Mouse (Mus musculus) heart, embryonic 12.5 days (tissue): ENCODE measurements around the gene Prelp. TPM values are rescaled to one million over a fixed set of nuclear protein-coding genes. Genes with fewer than 3 reads are reported as not detected.
A peak's percentile ranks its signal among the peaks of the same experiment; 100 is the strongest.

Experiments
- ATAC-seq: fragments of 200-750 bp; cut with Nextera tagmentation; 2 replicates; pipeline ENCODE4 v1.8.0; 2017; ENCODE audit warnings: moderate TSS enrichment, moderate library complexity; ENCODE audit not compliant: insufficient number of reproducible peaks, low FRiP score
- H3K27ac ChIP-seq: fragments of 300-500 bp; sonication (generic); 2 replicates; pipeline ENCODE4 v1.5.1; 2016; ENCODE audit warnings: mild to moderate bottlenecking, moderate library complexity; ENCODE audit not compliant: poor library complexity, severe bottlenecking
- H3K27me3 ChIP-seq: fragments of 300-500 bp; sonication (generic); replicated peaks from 2 replicates; pipeline ENCODE4 v1.6.1; 2016; ENCODE audit warnings: mild to moderate bottlenecking, moderate library complexity
- H3K36me3 ChIP-seq: fragments of 300-500 bp; sonication (generic); 2 replicates; pipeline ENCODE4 v1.6.1; 2016; ENCODE audit warnings: mild to moderate bottlenecking, moderate library complexity
- H3K4me1 ChIP-seq: fragments of 300-500 bp; sonication (generic); replicated peaks from 2 replicates; pipeline ENCODE4 v1.6.1; 2016; ENCODE audit warnings: mild to moderate bottlenecking
- H3K4me2 ChIP-seq: fragments of 300-500 bp; sonication (generic); 2 replicates; pipeline ENCODE4 v1.6.1; 2016; ENCODE audit warnings: mild to moderate bottlenecking, moderate library complexity
- H3K4me3 ChIP-seq: fragments of 300-500 bp; sonication (generic); 2 replicates; pipeline ENCODE4 v1.5.1; 2016; ENCODE audit warnings: mild to moderate bottlenecking
- H3K9ac ChIP-seq: fragments of 300-500 bp; sonication (generic); 2 replicates; pipeline ENCODE4 v1.6.1; 2016; ENCODE audit warnings: mild to moderate bottlenecking, moderate library complexity
- H3K9me3 ChIP-seq: fragments of 300-500 bp; sonication (generic); replicated peaks from 2 replicates; pipeline ENCODE4 v1.6.1; 2016; ENCODE audit warnings: mild to moderate bottlenecking, moderate library complexity
- WGBS: fragments of 180-500 bp; shearing (Covaris S2); methylation state at CpG from one replicate; pipeline ENCODE4 v1.1.7; 2016; 5-methylcytosine and 5-hydroxymethylcytosine counted together
- polyA plus RNA-seq: library from polyadenylated mRNA; unstranded; fragments of >200 nt; fragmentation: Nextera tagmentation; extraction: Ambion mirVana; gene quantifications from 2 replicates; pipeline ENCODE4 v1.2.1, GENCODE M21; 2016

Prelp gene
- polyA plus RNA-seq, 1 experiment from 2014 or later, result 2.7 TPM

DNA sequence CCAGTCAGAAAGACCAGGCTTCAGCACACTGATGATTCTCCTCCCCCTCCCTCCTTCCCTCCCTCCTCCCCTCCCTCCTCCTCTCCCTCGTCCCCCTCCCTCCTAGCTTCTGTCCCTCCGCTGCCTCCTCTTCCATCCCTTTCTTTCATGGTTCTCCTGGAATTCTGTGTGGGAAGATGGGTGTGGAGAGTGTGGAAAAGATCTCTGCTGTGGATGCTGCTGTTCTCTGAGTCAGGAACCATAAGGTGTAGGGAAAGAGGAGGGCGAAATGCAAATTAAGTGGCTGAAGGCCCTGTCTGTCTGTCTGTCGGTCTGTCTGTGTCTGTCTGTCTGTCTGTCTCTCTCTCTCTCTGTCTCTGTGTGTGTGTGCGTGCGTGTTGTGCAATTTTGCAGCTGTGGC lies 23.9 kb downstream of the Prelp start:
- 81% methylated on average over 6 of the region's 6 CpGs for WGBS
- Histone ChIP-seq H3K36me3 (no peaks in the 10 kb centered on the region), H3K4me2 (no peak overlapping the region), H3K9me3 (no peaks in the 10 kb centered on the region), H3K27ac (no peak overlapping the region), H3K4me3 (no peak overlapping the region), H3K9ac (no peak overlapping the region), H3K4me1 (peaks cover 53% of the 10 kb centered on the region), H3K27me3 (peaks cover 3% of the 10 kb centered on the region; the same call in 1 of the 2 replicates)
- no peak for ATAC-seq

GRCm38 (mm10) chr1:133891489-133891888 lies 29.7 kb downstream of the Prelp start:
- H3K27me3 ChIP-seq, result no peaks in the 10 kb centered on the region
- no peaks in the 10 kb centered on the region for H3K9me3 ChIP-seq
- ATAC-seq, result peak; percentile 62
- H3K36me3 ChIP-seq, result no peaks in the 10 kb centered on the region
- no peak overlapping the region for H3K9ac ChIP-seq
- WGBS, result 5% methylated on average over 5 of the region's 5 CpGs
- 0 out of 2 replicates have a peak overlapping the region, but pooled peaks have one; percentile 61 for H3K4me2 ChIP-seq
- H3K4me3 ChIP-seq, result no peak overlapping the region
- peak overlapping the region; percentile 36 for H3K27ac ChIP-seq
- H3K4me1 ChIP-seq, result peaks cover 73% of the 10 kb centered on the region

- H3K9me3 ChIP-seq, result no peaks in the 10 kb centered on the region
- H3K9ac ChIP-seq, result peak overlapping the region; percentile 33; the same call in 1 of the 2 replicates
- no peaks in the 10 kb centered on the region for H3K36me3 ChIP-seq
- peaks cover 68% of the 10 kb centered on the region for H3K4me1 ChIP-seq
- 23% methylated on average over 20 of the region's 20 CpGs for WGBS
- peak overlapping the region; percentile 40 for H3K27ac ChIP-seq
- 0 out of 2 replicates have a peak overlapping the region, but pooled peaks have one; percentile 2 for H3K4me3 ChIP-seq
- no peaks in the 10 kb centered on the region for H3K27me3 ChIP-seq
- peak overlapping the region; percentile 61 for H3K4me2 ChIP-seq
- ATAC-seq, result peak; percentile 48
These were observed 31.1 kb downstream of the Prelp start for GRCm38 (mm10) chr1:133889949-133890598.

DNA sequence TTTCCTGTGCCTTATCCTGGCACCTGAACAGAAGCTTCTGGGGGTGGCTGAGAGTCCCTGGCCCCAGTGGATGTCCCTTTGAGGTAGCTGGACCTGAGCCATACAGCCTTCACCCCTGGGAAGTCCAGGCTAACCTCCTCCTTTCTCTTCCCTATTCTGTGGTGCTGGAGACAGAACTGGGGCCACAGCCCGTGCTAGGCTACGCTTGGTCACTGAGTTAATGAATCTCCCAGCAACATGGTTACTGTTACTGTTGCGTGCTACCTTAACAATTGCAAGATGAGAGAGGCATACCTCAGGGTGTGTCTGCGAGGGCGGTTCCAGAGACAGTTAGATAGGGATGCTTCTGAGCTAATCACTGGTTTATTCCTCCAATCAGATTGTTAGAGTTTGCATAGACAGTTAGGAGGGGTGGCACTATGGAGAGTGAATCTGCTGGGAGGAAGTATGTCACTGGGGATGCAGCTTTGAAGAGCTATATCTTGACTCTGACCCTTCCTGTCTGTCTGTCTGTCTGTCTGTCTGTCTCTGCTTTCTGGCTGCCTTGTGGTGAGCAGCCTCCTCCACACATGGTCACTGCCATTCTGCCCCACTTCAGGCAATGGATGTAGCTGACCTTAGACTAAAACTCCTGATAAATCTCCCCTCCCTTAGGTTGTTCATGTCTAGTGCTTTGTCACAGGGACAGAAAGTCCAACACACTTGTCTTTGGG lies 33.5 kb downstream of the Prelp start:
- Histone ChIP-seq H3K4me1 (peaks cover 55% of the 10 kb centered on the region), H3K9ac (0 out of 2 replicates have a peak overlapping the region, but pooled peaks have one; percentile 41), H3K27me3 (no peaks in the 10 kb centered on the region; the same call in 1 of the 2 replicates), H3K36me3 (no peaks in the 10 kb centered on the region), H3K4me3 (no peak overlapping the region), H3K27ac (no peak overlapping the region), H3K4me2 (no peak overlapping the region), H3K9me3 (no peaks in the 10 kb centered on the region)
- no peak for ATAC-seq
- WGBS, result 74% methylated on average over 5 of the region's 5 CpGs

DNA sequence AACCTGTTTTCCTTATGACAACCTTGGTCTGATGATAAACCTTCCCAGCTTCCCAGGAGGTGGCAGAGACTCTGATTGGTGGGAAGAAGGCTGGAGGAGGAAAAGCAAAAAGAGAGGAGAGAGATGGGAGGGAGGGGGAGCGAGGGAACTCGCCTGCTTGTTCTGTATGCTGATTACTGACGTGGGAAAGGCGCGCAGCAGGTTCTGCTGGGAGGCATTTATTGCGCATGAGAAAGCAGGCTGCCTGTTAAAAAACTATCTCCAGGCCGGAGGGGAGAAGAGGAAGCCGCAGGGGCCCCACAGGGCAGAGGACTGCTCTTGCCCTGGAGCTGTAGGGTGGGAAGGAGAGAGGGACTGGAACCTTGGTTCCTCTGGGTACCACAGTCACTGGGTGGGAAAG lies 34.2 kb downstream of the Prelp start:
- WGBS, result 10% methylated on average over 8 of the region's 8 CpGs
- H3K4me1 ChIP-seq, result peaks cover 55% of the 10 kb centered on the region
- no peak overlapping the region for H3K27ac ChIP-seq
- ATAC-seq, result no peak
- peak overlapping the region; percentile 41; the same call in 1 of the 2 replicates for H3K9ac ChIP-seq
- 0 out of 2 replicates have a peak overlapping the region, but pooled peaks have one; percentile 8 for H3K4me2 ChIP-seq
- no peaks in the 10 kb centered on the region for H3K36me3 ChIP-seq
- no peak overlapping the region for H3K4me3 ChIP-seq
- no peaks in the 10 kb centered on the region; the same call in 1 of the 2 replicates for H3K27me3 ChIP-seq
- H3K9me3 ChIP-seq, result no peaks in the 10 kb centered on the region

GRCm38 (mm10) chr1:133886431-133886830 lies 34.8 kb downstream of the Prelp start:
- no peak overlapping the region for H3K4me3 ChIP-seq
- H3K4me2 ChIP-seq, result no peak overlapping the region
- peaks cover 54% of the 10 kb centered on the region for H3K4me1 ChIP-seq
- no peaks in the 10 kb centered on the region for H3K36me3 ChIP-seq
- H3K27me3 ChIP-seq, result no peaks in the 10 kb centered on the region; the same call in 1 of the 2 replicates
- no peak for ATAC-seq
- no peak overlapping the region for H3K9ac ChIP-seq
- WGBS, result 51% methylated on average over 6 of the region's 6 CpGs
- H3K9me3 ChIP-seq, result no peaks in the 10 kb centered on the region
- H3K27ac ChIP-seq, result no peak overlapping the region

- no peaks in the 10 kb centered on the region; the same call in 1 of the 2 replicates for H3K27me3 ChIP-seq
- ATAC-seq, result no peak
- H3K9ac ChIP-seq, result no peak overlapping the region
- no peaks in the 10 kb centered on the region for H3K9me3 ChIP-seq
- H3K4me2 ChIP-seq, result no peak overlapping the region
- H3K36me3 ChIP-seq, result no peaks in the 10 kb centered on the region
- H3K4me1 ChIP-seq, result peaks cover 54% of the 10 kb centered on the region
- WGBS, result 88% methylated on average over 7 of the region's 7 CpGs
- H3K4me3 ChIP-seq, result no peak overlapping the region
- no peak overlapping the region for H3K27ac ChIP-seq
These were observed 35.4 kb downstream of the Prelp start for GRCm38 (mm10) chr1:133885811-133886210.

- no peak overlapping the region for H3K9ac ChIP-seq
- peaks cover 49% of the 10 kb centered on the region for H3K4me1 ChIP-seq
- 77% methylated on average over 9 of the region's 9 CpGs for WGBS
- no peaks in the 10 kb centered on the region for H3K36me3 ChIP-seq
- ATAC-seq, result no peak
- no peaks in the 10 kb centered on the region for H3K9me3 ChIP-seq
- no peaks in the 10 kb centered on the region; the same call in 1 of the 2 replicates for H3K27me3 ChIP-seq
- H3K4me3 ChIP-seq, result no peak overlapping the region
- H3K4me2 ChIP-seq, result no peak overlapping the region
- no peak overlapping the region for H3K27ac ChIP-seq
These were observed 36.5 kb downstream of the Prelp start for GRCm38 (mm10) chr1:133884746-133885145.

DNA sequence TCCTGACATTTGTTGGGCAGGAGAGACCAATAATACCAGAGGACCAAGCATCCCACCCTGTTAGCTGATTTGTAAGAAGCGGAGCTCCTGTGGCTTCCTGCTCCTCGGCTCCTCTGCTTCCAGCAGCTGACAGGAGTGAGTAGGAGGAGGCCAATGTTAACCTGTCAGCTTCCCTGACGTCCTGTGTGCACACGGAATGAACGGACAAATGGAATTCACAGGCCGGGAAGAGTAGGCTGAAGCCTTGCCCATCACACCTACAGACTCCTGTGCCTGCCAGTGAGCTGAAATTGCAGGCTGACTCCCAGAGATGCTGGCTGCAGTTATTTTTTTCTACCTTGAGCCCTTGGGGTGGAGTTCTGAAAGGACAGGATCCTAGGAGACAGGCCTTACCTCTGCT lies 37.1 kb downstream of the Prelp start:
- Histone ChIP-seq H3K27me3 (no peaks in the 10 kb centered on the region; the same call in 1 of the 2 replicates), H3K4me2 (no peak overlapping the region), H3K9ac (no peak overlapping the region), H3K4me3 (no peak overlapping the region), H3K36me3 (no peaks in the 10 kb centered on the region), H3K4me1 (peaks cover 47% of the 10 kb centered on the region), H3K27ac (no peak overlapping the region), H3K9me3 (no peaks in the 10 kb centered on the region)
- ATAC-seq, result no peak
- WGBS, result 58% methylated on average over 6 of the region's 6 CpGs

DNA sequence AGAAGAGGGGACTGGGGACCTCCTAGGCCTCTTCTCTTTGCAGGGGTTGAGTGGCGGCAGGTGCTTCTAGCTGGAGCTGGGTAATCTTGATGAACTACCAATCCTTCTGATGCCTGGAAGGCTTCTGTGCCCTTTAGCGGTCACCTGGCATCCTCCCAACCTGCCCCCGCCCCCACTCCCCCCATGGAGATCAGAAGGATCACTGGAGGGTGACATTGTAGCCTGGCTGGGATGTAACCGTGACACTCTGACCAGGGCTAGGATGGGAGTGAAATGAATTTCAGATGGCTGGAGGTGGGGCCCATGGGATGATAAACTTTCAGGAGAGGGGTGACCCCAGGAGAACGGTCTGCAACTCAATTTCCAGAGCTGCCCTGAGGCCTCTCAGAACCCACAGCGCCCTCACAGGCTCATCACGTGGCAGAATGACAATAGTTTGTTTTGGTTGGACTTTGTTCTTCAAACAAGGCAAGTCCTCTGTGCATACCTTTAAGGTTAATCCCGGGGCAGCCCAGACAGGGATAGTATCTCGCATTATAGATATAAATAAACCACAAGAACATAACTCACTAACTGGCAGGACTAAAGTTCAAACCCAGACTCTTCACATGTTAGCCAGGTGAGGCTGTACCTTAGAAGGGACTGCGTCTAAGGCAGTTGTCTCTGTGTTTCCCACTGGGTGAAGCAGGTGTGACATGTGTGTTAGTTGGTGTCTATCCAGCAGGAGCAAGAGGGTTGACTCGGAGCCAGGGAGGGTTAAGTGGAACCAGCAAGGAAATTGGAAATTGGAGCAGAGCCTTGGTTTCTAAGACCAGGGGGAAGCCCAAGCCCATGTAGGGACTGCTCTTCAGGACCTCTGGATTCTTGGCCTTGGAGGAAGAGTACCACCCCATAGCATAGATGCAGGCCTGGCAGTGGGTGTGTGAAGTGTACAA lies 38.7 kb downstream of the Prelp start:
- Histone ChIP-seq H3K9me3 (no peaks in the 10 kb centered on the region), H3K36me3 (no peaks in the 10 kb centered on the region), H3K4me2 (no peak overlapping the region), H3K27me3 (no peaks in the 10 kb centered on the region; the same call in 1 of the 2 replicates), H3K4me1 (peaks cover 51% of the 10 kb centered on the region), H3K27ac (no peak overlapping the region), H3K4me3 (no peak overlapping the region), H3K9ac (no peak overlapping the region)
- 61% methylated on average over 11 of the region's 11 CpGs for WGBS
- ATAC-seq, result no peak
